Mouse (Mus musculus): ENCODE measurements around the gene Fggy.

DNA sequence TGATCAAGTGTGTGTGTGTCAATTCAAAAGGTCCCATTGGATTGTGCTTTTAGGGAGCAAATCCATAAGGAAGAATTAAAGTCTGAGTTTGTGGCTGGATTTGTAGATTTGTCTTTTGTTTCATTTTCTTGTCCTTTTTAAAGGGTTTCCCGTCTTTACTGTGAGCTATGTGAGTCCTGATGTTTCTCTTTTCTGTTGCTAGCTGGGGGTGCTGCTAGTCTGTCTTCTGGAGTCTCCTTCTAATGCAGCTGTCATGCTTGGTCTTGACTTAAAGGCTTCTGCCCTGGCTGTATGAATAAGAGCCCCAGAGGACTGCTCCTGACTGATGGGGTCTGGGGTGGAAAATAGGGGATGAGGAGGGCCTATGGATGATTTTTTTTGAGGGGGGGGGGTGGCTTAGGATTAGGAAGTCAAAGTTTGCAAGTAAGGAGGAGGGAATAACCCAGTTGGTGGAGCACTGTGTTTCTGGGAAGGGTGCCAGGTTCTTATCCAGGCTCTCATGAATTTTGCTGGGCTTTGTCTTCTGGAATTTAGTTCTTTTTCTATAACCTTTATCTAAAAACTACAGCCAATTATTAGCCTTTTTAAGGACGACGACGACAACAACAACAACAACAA is 1.1 kb downstream of the Fggy start:
- no peak for TF ChIP-seq CTCF (IDR thresholded peaks at IDR 0.05; ENCODE audit: low read depth)
- no peak for TF ChIP-seq EP300 (IDR thresholded peaks at IDR 0.05; ENCODE audit: low read depth)
